Mouse (Mus musculus) splenic B cell, adult 2 months (primary cell): Measurements from ENCODE around the gene Ccdc184.

Experiments
- DNase-seq: peaks from one replicate; pipeline ENCODE4 v3.0.0-alpha.2; 2011; ENCODE audit warnings: low read depth, low spot score
- H3K27me3 ChIP-seq: 2 replicates; pipeline ENCODE4 v1.6.1; 2012; ENCODE audit warnings: mild to moderate bottlenecking, low read length, moderate library complexity, mixed read lengths; ENCODE audit not compliant: control insufficient read depth, poor library complexity, insufficient read depth, severe bottlenecking
- H3K36me3 ChIP-seq: 2 replicates; pipeline ENCODE4 v1.6.1; 2012; ENCODE audit warnings: mild to moderate bottlenecking, low read length, moderate library complexity, mixed read lengths; ENCODE audit not compliant: control insufficient read depth, poor library complexity, insufficient read depth, severe bottlenecking

Gene Ccdc184

DNA sequence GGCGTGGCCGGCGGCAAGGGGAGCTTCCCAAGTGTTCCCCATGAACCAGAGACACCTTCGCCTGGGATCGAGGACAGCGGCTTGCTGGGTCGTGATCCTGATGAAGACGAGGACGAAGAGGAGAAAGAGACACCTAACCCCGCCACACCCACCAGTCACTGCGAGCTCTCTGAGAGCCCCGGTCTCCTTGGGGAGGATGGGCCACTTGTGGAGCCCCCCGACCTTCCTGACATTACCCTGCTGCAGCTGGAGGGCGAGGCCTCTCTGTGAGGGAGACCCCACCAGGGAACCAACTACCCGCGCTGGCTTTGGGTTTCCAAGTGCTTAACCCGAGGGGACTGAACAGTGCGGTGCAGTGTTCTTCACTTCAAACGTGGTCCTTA, 1.7 kb downstream of the Ccdc184 start:
- no peaks in the 10 kb centered on the region for H3K36me3 ChIP-seq
- H3K27me3 ChIP-seq: peaks cover 5% of the 10 kb centered on the region; the same call in 1 of the 2 replicates
- no peak for DNase-seq

GRCm38 (mm10) chr15:98170365-98170764, 3.4 kb downstream of the Ccdc184 start:
- peak; percentile 66 for DNase-seq
- no peaks in the 10 kb centered on the region for H3K36me3 ChIP-seq
- H3K27me3 ChIP-seq: peaks cover 5% of the 10 kb centered on the region; the same call in 1 of the 2 replicates

DNA sequence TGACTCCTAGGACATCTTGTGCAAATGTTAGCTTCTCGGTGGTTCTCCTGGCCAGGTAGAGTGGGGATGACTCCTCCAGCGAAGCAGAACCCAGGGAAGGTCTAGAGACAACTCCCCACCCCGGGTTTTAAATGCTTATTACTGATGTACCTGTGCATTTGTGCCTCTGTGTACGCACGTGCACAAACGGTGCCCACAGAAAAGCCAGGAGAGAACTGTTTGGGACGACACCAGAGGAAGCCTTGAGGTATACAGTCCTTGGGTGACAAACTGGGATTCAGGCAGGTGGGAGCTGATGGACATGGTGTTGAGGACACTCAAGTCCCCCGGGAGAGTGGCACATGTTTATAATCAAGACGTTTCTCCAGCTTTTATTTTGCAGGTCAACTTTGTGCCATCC, 4.0 kb downstream of the Ccdc184 start:
- no peaks in the 10 kb centered on the region for H3K36me3 ChIP-seq
- H3K27me3 ChIP-seq: peaks cover 5% of the 10 kb centered on the region; the same call in 1 of the 2 replicates
- no peak for DNase-seq

GRCm38 (mm10) chr15:98172113-98172512, 5.2 kb downstream of the Ccdc184 start:
- no peak for DNase-seq
- Histone ChIP-seq H3K27me3 (peaks cover 5% of the 10 kb centered on the region; the same call in 1 of the 2 replicates), H3K36me3 (no peaks in the 10 kb centered on the region)

GRCm38 (mm10) chr15:98173821-98174220, 6.9 kb downstream of the Ccdc184 start:
- peak; percentile 58 for DNase-seq
- Histone ChIP-seq H3K36me3 (no peaks in the 10 kb centered on the region), H3K27me3 (no peaks in the 10 kb centered on the region)

- no peaks in the 10 kb centered on the region for H3K36me3 ChIP-seq
- no peak for DNase-seq
- H3K27me3 ChIP-seq: no peaks in the 10 kb centered on the region
These were observed 10.4 kb downstream of the Ccdc184 start for GRCm38 (mm10) chr15:98177320-98177719.

DNA sequence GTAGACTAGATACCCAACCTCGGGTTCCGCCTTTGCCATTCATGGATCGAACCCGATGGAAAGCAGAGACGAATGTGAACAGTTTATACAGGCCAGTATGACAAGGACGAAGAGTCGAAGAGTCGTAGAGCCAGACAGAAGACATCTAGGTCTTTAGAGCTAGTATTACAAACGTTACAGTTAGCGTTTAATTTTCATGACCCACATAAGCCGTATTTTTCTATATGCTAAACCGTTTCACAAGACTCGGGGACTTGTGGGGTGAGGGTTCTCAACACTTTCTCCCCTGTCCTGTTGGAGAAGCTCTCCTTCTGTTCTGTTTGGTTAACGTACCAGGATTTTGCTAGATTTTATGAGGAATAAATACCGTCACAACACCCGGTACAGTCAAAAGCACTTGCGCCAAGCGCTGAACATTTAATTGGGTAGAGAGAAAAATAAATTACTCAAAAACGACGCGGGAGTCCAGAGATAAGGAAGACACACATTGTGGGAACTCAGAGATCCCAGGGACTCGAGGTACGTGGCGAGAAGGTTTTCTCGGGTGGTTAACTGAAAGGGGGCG, 13.7 kb downstream of the Ccdc184 start:
- no peak for DNase-seq
- no peaks in the 10 kb centered on the region for H3K36me3 ChIP-seq
- H3K27me3 ChIP-seq: no peaks in the 10 kb centered on the region

- peak; percentile 86 for DNase-seq
- no peaks in the 10 kb centered on the region for H3K27me3 ChIP-seq
- H3K36me3 ChIP-seq: no peaks in the 10 kb centered on the region
These were observed 14.3 kb downstream of the Ccdc184 start for GRCm38 (mm10) chr15:98181132-98181711.

- no peaks in the 10 kb centered on the region for H3K36me3 ChIP-seq
- no peaks in the 10 kb centered on the region for H3K27me3 ChIP-seq
These were observed 15.1 kb downstream of the Ccdc184 start for GRCm38 (mm10) chr15:98181856-98182570.

GRCm38 (mm10) chr15:98184456-98184855, 17.5 kb downstream of the Ccdc184 start:
- Histone ChIP-seq H3K36me3 (no peaks in the 10 kb centered on the region), H3K27me3 (no peaks in the 10 kb centered on the region)
- no peak for DNase-seq

More at GRCm38 (mm10) chr15:98181856-98182570, 15.1 kb downstream of the Ccdc184 start:
- no peak for DNase-seq

DNA sequence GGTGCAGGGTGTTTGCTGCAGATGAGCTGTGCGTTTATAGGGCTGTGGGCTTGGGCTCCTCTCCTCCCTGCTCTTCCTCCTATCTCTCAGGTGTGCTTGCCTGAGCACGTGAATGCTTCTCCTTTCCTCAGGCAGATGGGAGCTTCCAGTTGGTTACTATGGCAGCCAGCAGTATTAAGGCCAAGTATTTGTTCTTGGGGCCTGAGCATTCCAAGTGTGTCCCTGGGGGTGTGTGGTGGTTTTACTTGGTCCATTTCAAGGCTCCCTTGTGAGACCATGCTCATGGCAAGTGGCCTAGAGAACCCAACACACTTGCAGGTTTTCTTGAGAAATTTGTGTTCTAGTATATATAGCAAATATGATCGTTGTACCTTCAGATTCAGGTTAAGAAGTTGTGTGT, 28.5 kb downstream of the Ccdc184 start, which contains the start of gene Olfr288:
TSS of gene Olfr288 (minus strand) at position 101 of the 400 bp plus-strand sequence.
- Histone ChIP-seq H3K36me3 (no peaks in the 10 kb centered on the region), H3K27me3 (no peaks in the 10 kb centered on the region)
- no peak for DNase-seq

DNA sequence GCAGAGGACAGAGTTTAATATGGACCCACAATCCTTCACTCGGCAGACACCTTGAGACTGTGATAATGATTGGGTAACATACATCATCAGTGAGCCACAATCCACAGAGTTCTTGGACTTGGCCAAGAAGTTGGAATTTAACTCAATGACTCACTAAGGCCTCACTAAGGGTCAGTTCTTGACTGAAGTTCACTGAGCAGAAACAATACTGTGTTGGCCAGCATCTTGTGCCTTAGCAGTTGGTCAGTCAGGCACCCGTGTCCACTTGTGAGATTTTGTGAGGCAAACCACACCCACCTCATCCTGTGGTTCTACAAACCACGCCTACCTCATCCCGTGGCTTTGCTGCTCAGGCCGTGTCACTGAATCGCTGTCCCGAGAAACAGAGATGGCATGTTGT, 42.7 kb downstream of the Ccdc184 start:
- DNase-seq: no peak
- no peaks in the 10 kb centered on the region for H3K27me3 ChIP-seq
- no peaks in the 10 kb centered on the region for H3K36me3 ChIP-seq

DNA sequence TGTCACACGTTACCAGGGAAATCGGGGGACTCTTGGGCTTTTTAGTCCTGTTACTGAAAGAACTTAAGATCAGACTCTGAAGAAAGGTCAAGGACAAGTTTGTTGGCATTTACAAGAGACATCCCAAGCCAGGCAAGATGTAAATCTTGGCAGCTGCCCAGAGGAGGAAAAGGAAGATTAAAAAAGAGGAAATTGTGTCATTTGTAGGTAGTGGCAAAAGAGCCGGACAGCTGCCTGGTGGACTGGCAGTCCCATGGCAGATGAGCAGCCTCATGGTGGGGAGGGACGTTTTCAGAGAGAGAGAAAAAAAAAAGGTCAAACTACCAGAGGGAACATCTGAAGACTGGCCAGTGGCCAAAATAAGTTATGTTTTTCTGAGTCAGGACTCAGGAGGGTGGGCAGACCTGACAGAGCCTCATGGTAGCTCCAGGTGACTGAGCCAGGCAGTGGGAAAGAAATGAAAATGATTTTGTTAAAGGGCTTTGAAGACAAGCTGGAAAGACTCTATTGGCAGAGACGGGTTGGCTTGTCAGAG, 46.4 kb downstream of the Ccdc184 start:
- H3K36me3 ChIP-seq: no peaks in the 10 kb centered on the region
- no peak for DNase-seq

DNA sequence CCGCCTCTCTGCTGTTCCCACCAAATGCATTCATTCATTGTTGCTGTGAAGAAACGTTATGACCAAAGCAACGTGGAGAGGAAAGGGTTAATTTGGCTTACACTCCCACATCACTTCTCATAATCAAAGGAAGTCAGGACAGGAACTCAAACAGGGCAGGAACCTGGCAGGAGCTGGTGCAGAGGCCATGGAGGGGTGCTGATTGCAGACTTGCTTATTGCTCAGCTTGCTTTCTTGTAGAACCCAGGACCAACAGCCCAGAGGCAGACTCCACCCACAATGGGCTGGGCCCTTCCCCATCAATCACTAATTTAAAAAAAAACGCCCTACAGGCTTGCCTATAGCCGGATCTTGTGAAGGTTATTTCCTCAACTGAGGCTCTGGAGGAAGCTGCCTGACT, 47.2 kb downstream of the Ccdc184 start:
- H3K27me3 ChIP-seq: no peaks in the 10 kb centered on the region; the same call in 1 of the 2 replicates
- DNase-seq: no peak
- no peaks in the 10 kb centered on the region for H3K36me3 ChIP-seq

More for the DNA sequence above, 46.4 kb downstream of the Ccdc184 start:
- H3K27me3 ChIP-seq: no peaks in the 10 kb centered on the region; the same call in 1 of the 2 replicates
